Mouse (Mus musculus) spleen, adult 10 weeks (tissue): ENCODE data around the gene Gm9837. TPM values are rescaled to one million over a fixed set of nuclear protein-coding genes. Genes with fewer than 3 reads are reported as not detected.

Experiments
- polyA plus RNA-seq: library from polyadenylated mRNA; stranded (reverse); fragments of 350-450 nt; fragmentation: Illumina TruSeq; extraction: RNeasy Lipid Tissue Mini Kit (QIAGEN cat#74804); gene quantifications from one replicate; pipeline ENCODE4 v1.2.3, GENCODE M21; 2015; ENCODE audit warnings: low replicate concordance; ENCODE audit not compliant: insufficient read depth

The Gm9837 gene
- polyA plus RNA-seq = not detected

GRCm38 (mm10) chr11:53469968-53470695 lies at the start of gene Gm9837:
TSS of gene Gm9837 (minus strand) at chr11:53470479.

GRCm38 (mm10) chr11:53519207-53520121 lies 49.2 kb upstream of the Gm9837 start, which contains the start of gene Sept8:
TSS of gene Sept8 (plus strand) at chr11:53519257.

GRCm38 (mm10) chr11:53479783-53480301 lies 9.6 kb upstream of the Gm9837 start, which contains the start of the genes Gm9945 and Sowaha:
TSS of gene Gm9945 (plus strand) at chr11:53480166.
TSS of gene Sowaha (minus strand) at chr11:53480274.

GRCm38 (mm10) chr11:53456474-53457371 lies 13.6 kb downstream of the Gm9837 start, which contains the start of the genes Gm10447 and Shroom1:
TSS of gene Gm10447 (minus strand) at chr11:53457110.
TSS of gene Shroom1 (plus strand) at chr11:53457205.

GRCm38 (mm10) chr11:53430670-53431346 lies 39.5 kb downstream of the Gm9837 start, which contains the start of the genes Uqcrq and Gdf9:
TSS of gene Uqcrq (minus strand) at chr11:53430831.
TSS of gene Gdf9 (plus strand) at chr11:53431023.

GRCm38 (mm10) chr11:53423036-53423435 lies 47.2 kb downstream of the Gm9837 start, which contains the start of gene Leap2:
TSS of gene Leap2 (minus strand) at chr11:53423170.

Other genes starting within 250 kb of the Gm9837 start
- 202 TPM for gene Hspa4, start 170.0 kb downstream of the Gm9837 start, polyA plus RNA-seq
- gene Zcchc10, start 145.8 kb downstream of the Gm9837 start, polyA plus RNA-seq = 21.9 TPM
- 99.6 TPM for gene Aff4, start 119.6 kb downstream of the Gm9837 start, polyA plus RNA-seq
- not detected for gene Leap2, start 47.3 kb downstream of the Gm9837 start, polyA plus RNA-seq
- 39.4 TPM for gene Uqcrq, start 39.6 kb downstream of the Gm9837 start, polyA plus RNA-seq
- gene Gdf9, start 39.5 kb downstream of the Gm9837 start, polyA plus RNA-seq = 0.30 TPM
- gene Gm10447, start 13.4 kb downstream of the Gm9837 start, polyA plus RNA-seq = not detected
- gene Shroom1, start 13.3 kb downstream of the Gm9837 start, polyA plus RNA-seq = 0.75 TPM
- gene Gm9945, start 9.7 kb upstream of the Gm9837 start, polyA plus RNA-seq = not detected
- 3.5 TPM for gene Sowaha, start 9.8 kb upstream of the Gm9837 start, polyA plus RNA-seq
- gene Sept8, start 48.8 kb upstream of the Gm9837 start, polyA plus RNA-seq = 19.9 TPM
- 6.2 TPM for gene Kif3a, start 96.9 kb upstream of the Gm9837 start, polyA plus RNA-seq
- gene Il4, start 148.2 kb upstream of the Gm9837 start, polyA plus RNA-seq = 2.6 TPM
- not detected for gene Il13, start 164.2 kb upstream of the Gm9837 start, polyA plus RNA-seq
- 28.0 TPM for gene Rad50, start 236.8 kb upstream of the Gm9837 start, polyA plus RNA-seq